Mouse (Mus musculus) kidney, embryonic 14.5 days (tissue): ENCODE data around the gene Hspb11. TPM values are rescaled to one million over a fixed set of nuclear protein-coding genes. Genes with fewer than 3 reads are reported as not detected.

Experiments
- ATAC-seq: fragments of 200-750 bp; cut with Nextera tagmentation; 2 replicates; pipeline ENCODE4 v1.8.0; 2017; ENCODE audit warnings: moderate number of reproducible peaks, mild to moderate bottlenecking, moderate TSS enrichment, moderate library complexity; ENCODE audit not compliant: low FRiP score, low TSS enrichment
- H3K27ac ChIP-seq: fragments of 300-500 bp; sonication (generic); 2 replicates; pipeline ENCODE4 v1.5.1; 2014; ENCODE audit warnings: low read depth, mild to moderate bottlenecking, low read length, moderate library complexity, mixed read lengths
- H3K27me3 ChIP-seq: fragments of 300-500 bp; sonication (generic); 2 replicates; pipeline ENCODE4 v1.6.1; 2014; ENCODE audit warnings: mild to moderate bottlenecking, low read length; ENCODE audit not compliant: control insufficient read depth, insufficient read depth
- H3K36me3 ChIP-seq: fragments of 300-500 bp; sonication (generic); 2 replicates; pipeline ENCODE4 v1.6.1; 2014; ENCODE audit warnings: low read length, mixed read lengths; ENCODE audit not compliant: control insufficient read depth, insufficient read depth
- H3K4me1 ChIP-seq: fragments of 300-500 bp; sonication (generic); 2 replicates; pipeline ENCODE4 v1.6.1; 2014; ENCODE audit warnings: low read length, mixed read lengths; ENCODE audit not compliant: control insufficient read depth, insufficient read depth
- H3K4me2 ChIP-seq: fragments of 300-500 bp; sonication (generic); replicated peaks from 2 replicates; pipeline ENCODE4 v1.6.1; 2014; ENCODE audit warnings: low read depth, mild to moderate bottlenecking, low read length
- H3K4me3 ChIP-seq: fragments of 300-500 bp; sonication (generic); 2 replicates; pipeline ENCODE4 v1.5.1; 2014; ENCODE audit warnings: mild to moderate bottlenecking, low read length
- H3K9ac ChIP-seq: fragments of 300-500 bp; sonication (generic); 2 replicates; pipeline ENCODE4 v1.6.1; 2014; ENCODE audit warnings: low read depth, mild to moderate bottlenecking, low read length, moderate library complexity
- H3K9me3 ChIP-seq: fragments of 300-500 bp; sonication (generic); 2 replicates; pipeline ENCODE4 v1.6.1; 2016; ENCODE audit warnings: low read length; ENCODE audit not compliant: control insufficient read depth
- WGBS: fragments of 180-500 bp; shearing (Covaris S2); extraction: QIAGEN DNeasy Blood & Tissue Kit; methylation state at CpG from one replicate; pipeline ENCODE4 v1.1.7; 2014; 5-methylcytosine and 5-hydroxymethylcytosine counted together
- polyA plus RNA-seq: library from polyadenylated mRNA; unstranded; fragments of >200 nt; fragmentation: Nextera tagmentation; extraction: Ambion mirVana; gene quantifications from 2 replicates; pipeline ENCODE4 v1.2.1, GENCODE M21; 2014

The Hspb11 gene
- polyA plus RNA-seq, 1 experiment from 2014 or later = 39.6 TPM

- Histone ChIP-seq H3K4me1 (no peaks in the 10 kb centered on the region), H3K27me3 (no peaks in the 10 kb centered on the region), H3K27ac (no peak overlapping the region), H3K4me3 (no peak overlapping the region), H3K9me3 (no peaks in the 10 kb centered on the region), H3K9ac (no peak overlapping the region), H3K36me3 (no peaks in the 10 kb centered on the region), H3K4me2 (no peak overlapping the region)
- no peak for ATAC-seq
- 92% methylated on average over 5 of the region's 5 CpGs for WGBS
These were observed 31.9 kb upstream of the Hspb11 start for GRCm38 (mm10) chr4:107221524-107221923.

GRCm38 (mm10) chr4:107223225-107224204 is 29.9 kb upstream of the Hspb11 start:
- no peaks in the 10 kb centered on the region for H3K27me3 ChIP-seq
- H3K4me2 ChIP-seq = no peak overlapping the region
- ATAC-seq = peak; percentile 32; the same call in 1 of the 2 replicates
- no peaks in the 10 kb centered on the region for H3K4me1 ChIP-seq
- H3K9ac ChIP-seq = no peak overlapping the region
- H3K4me3 ChIP-seq = no peak overlapping the region
- H3K9me3 ChIP-seq = no peaks in the 10 kb centered on the region
- H3K27ac ChIP-seq = no peak overlapping the region
- no peaks in the 10 kb centered on the region for H3K36me3 ChIP-seq
- 73% methylated on average over 11 of the region's 11 CpGs for WGBS

- no peak overlapping the region for H3K27ac ChIP-seq
- ATAC-seq = no peak
- H3K36me3 ChIP-seq = peaks cover under 1% of the 10 kb centered on the region; the same call in 1 of the 2 replicates
- no peak overlapping the region for H3K9ac ChIP-seq
- no peak overlapping the region for H3K4me2 ChIP-seq
- 94% methylated on average over 2 of the region's 2 CpGs for WGBS
- no peaks in the 10 kb centered on the region for H3K4me1 ChIP-seq
- H3K27me3 ChIP-seq = no peaks in the 10 kb centered on the region
- no peak overlapping the region for H3K4me3 ChIP-seq
- H3K9me3 ChIP-seq = no peaks in the 10 kb centered on the region
These were observed 27.1 kb upstream of the Hspb11 start for GRCm38 (mm10) chr4:107226313-107226712.

- Histone ChIP-seq H3K27ac (no peak overlapping the region), H3K4me1 (no peaks in the 10 kb centered on the region), H3K4me3 (no peak overlapping the region), H3K36me3 (peaks cover 53% of the 10 kb centered on the region), H3K27me3 (no peaks in the 10 kb centered on the region), H3K4me2 (no peak overlapping the region), H3K9me3 (no peaks in the 10 kb centered on the region), H3K9ac (no peak overlapping the region)
- 60% methylated on average over 3 of the region's 3 CpGs for WGBS
- no peak for ATAC-seq
These were observed 21.2 kb upstream of the Hspb11 start for GRCm38 (mm10) chr4:107232219-107232618.

- no peak overlapping the region for H3K27ac ChIP-seq
- H3K4me1 ChIP-seq = no peaks in the 10 kb centered on the region
- ATAC-seq = no peak
- no peaks in the 10 kb centered on the region for H3K9me3 ChIP-seq
- H3K27me3 ChIP-seq = no peaks in the 10 kb centered on the region
- 94% methylated on average over 2 of the region's 2 CpGs for WGBS
- no peak overlapping the region for H3K4me3 ChIP-seq
- no peak overlapping the region for H3K4me2 ChIP-seq
- no peak overlapping the region for H3K9ac ChIP-seq
- peaks cover 87% of the 10 kb centered on the region for H3K36me3 ChIP-seq
These were observed 15.1 kb upstream of the Hspb11 start for GRCm38 (mm10) chr4:107238253-107238652.

GRCm38 (mm10) chr4:107240196-107240595 is 13.2 kb upstream of the Hspb11 start:
- peaks cover 80% of the 10 kb centered on the region for H3K36me3 ChIP-seq
- no peak for ATAC-seq
- no peaks in the 10 kb centered on the region for H3K4me1 ChIP-seq
- H3K4me3 ChIP-seq = no peak overlapping the region
- no peak overlapping the region for H3K27ac ChIP-seq
- H3K9me3 ChIP-seq = no peaks in the 10 kb centered on the region
- H3K27me3 ChIP-seq = no peaks in the 10 kb centered on the region
- WGBS = 95% methylated on average over 6 of the region's 6 CpGs
- no peak overlapping the region for H3K4me2 ChIP-seq
- no peak overlapping the region for H3K9ac ChIP-seq

GRCm38 (mm10) chr4:107243365-107244333 is 9.7 kb upstream of the Hspb11 start:
- 78% methylated on average over 6 of the region's 6 CpGs for WGBS
- no peak overlapping the region for H3K9ac ChIP-seq
- H3K36me3 ChIP-seq = peaks cover 60% of the 10 kb centered on the region
- H3K4me3 ChIP-seq = no peak overlapping the region
- no peaks in the 10 kb centered on the region for H3K9me3 ChIP-seq
- H3K4me2 ChIP-seq = no peak overlapping the region
- no peak overlapping the region for H3K27ac ChIP-seq
- 0 out of 2 replicates have a peak, but pooled peaks cover 4% of the 10 kb centered on the region for H3K4me1 ChIP-seq
- H3K27me3 ChIP-seq = no peaks in the 10 kb centered on the region
- no peak for ATAC-seq

GRCm38 (mm10) chr4:107245368-107245767 is 8.0 kb upstream of the Hspb11 start:
- Histone ChIP-seq H3K36me3 (peaks cover 45% of the 10 kb centered on the region), H3K9ac (no peak overlapping the region)
- WGBS = 45% methylated on average over 2 of the region's 2 CpGs

More at GRCm38 (mm10) chr4:107245368-107245767, 8.0 kb upstream of the Hspb11 start:
- no peaks in the 10 kb centered on the region for H3K27me3 ChIP-seq
- H3K4me2 ChIP-seq = no peak overlapping the region
- H3K4me1 ChIP-seq = peaks cover 12% of the 10 kb centered on the region; the same call in 1 of the 2 replicates
- no peaks in the 10 kb centered on the region for H3K9me3 ChIP-seq
- H3K27ac ChIP-seq = no peak overlapping the region; the same call in 1 of the 2 replicates
- ATAC-seq = no peak
- H3K4me3 ChIP-seq = no peak overlapping the region
